Mouse (Mus musculus) stomach, adult 2 months (tissue): ENCODE data around the gene Tesk2. TPM values are rescaled to one million over a fixed set of nuclear protein-coding genes. Genes with fewer than 3 reads are reported as not detected.

Experiments
- polyA plus RNA-seq: library from polyadenylated mRNA; depleted of rRNA; stranded (reverse); fragments of >200 nt; gene quantifications from 2 replicates; pipeline ENCODE4 v1.2.3, GENCODE M21; 2012; rRNA removed

The Tesk2 gene
- polyA plus RNA-seq, result 0.76 and 0.88 TPM in 2 replicates

GRCm38 (mm10) chr4:116720343-116721097 lies at the start of gene Tesk2:
TSS of gene Tesk2 (plus strand) at chr4:116720948.

DNA sequence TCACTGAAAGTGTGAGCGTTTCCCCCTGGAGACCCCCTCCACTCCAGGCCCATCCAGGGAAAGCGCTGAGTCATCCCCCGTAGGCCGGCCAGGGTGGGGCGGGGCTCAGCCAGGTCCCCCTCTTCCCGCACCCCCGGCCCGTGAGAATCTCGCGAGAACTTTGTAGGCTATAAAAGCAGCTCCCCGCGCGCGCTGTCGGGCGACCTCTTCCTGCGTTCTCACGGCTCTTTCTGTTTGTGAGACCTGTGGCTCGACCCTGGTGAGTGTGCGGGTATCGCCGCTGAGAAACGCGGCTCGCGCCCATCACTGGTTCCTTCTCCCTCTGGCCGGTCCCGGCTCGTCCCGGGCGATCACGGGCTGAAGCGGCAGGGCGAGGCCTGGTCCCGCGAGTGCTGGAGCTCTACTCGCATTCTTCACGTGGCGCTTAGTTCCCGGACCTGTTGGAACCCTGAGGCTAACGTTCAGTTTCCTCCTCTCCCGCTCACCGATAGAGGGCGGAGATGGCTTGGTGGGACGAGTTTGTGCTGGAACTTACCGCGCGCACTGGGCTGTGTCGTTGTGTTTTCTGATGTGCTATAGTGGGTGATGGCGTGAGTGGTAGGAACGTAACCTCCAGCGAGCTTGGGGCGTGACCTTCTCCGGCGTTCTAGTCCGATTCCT lies 35.2 kb upstream of the Tesk2 start, which contains the start of gene Prdx1:
TSS of gene Prdx1 (plus strand) at position 143 of the 660 bp plus-strand sequence.

DNA sequence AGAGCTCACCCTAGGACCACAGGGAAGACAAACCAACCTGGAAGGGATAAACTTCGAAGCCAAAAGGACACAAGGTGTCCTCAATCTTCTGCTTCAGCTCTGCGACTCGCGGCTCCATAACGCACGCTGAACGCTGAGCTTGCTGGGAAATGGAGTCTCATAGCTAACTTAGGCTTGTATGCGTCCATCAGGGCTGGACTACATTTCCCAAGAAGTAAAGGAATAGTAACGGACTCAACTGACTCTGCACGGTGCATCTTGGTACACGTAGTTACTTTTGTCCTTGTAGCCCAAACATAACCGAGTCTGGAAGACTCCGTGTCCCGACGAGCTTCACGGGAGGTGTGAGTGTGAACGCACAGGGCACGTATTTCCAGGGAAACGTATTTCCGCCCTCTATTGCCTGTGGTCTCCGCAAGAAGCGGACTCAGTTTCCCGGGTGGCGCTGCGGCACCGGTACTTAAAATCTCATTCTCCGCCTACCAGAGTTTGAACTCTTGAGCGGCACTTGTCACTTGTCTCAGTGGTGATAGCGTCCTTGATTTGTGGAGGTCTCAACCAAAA lies 12.5 kb upstream of the Tesk2 start, which contains the start of the genes Mmachc and Ccdc163:
TSS of gene Mmachc (minus strand) at position 206 of the 564 bp plus-strand sequence.
TSS of gene Ccdc163 (plus strand) at position 309 of the 564 bp plus-strand sequence.

DNA sequence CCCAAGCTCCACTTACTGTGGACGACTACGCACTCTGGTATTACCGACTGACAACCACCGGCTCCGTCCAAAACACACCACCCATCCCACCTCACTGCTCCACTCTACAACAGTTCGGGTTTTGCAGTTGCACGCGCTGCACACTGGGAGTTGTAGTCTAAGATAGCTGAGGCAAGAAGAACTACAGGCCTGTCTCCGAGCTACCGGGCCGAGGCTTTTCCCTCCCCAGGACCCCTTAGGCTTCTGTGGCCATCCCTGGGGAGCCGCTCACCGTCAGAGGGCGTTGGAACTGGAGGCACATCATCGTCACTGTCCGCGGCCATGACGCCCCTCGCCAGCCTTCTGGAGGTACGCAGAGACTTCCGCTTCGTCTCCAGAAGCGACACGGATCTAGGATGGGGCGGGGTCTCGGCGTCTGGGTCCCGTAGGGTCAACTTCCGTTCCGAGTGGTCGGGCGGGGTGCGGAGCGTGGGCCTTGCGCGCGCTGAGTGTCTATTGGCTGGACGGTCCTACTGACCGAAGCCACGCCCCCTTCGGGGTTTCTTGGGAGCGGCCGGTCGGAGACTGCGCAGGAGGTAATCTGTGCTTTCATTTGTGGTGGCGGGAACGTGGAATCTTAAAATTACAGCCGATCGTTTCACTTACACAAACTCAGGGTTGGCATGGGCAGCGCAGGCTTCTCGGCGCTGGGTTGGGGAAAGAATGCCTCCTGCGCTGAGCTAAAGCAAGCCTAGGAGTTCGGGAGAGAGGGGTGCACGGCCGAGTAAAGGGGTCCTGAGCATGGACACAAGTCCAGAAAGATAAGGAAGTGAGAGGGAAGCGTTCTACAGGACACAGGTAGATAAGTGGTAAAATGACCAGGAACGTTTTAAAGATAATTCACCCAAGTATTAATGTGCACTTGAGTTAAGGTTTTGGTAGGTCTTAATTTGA lies 86.7 kb downstream of the Tesk2 start, which contains the start of the genes Toe1 and Mutyh:
TSS of gene Toe1 (minus strand) at position 444 of the 933 bp plus-strand sequence.
TSS of gene Mutyh (plus strand) at position 527 of the 933 bp plus-strand sequence.

GRCm38 (mm10) chr4:116821694-116822016 lies 100.9 kb downstream of the Tesk2 start, which contains the start of gene Hpdl:
TSS of gene Hpdl (minus strand) at chr4:116821707.

Other genes starting within 250 kb of the Tesk2 start
- gene Ipp, start 213.4 kb upstream of the Tesk2 start, polyA plus RNA-seq, result 0.18 and 0.27 TPM in 2 replicates
- gene Tmem69, start 165.0 kb upstream of the Tesk2 start, polyA plus RNA-seq, result 1.1 and 1.5 TPM in 2 replicates
- gene Gpbp1l1, start 163.3 kb upstream of the Tesk2 start, polyA plus RNA-seq, result 8.5 and 10.0 TPM in 2 replicates
- gene Ccdc17, start 124.3 kb upstream of the Tesk2 start, polyA plus RNA-seq, result 3.2 and 3.3 TPM in 2 replicates
- 0.74 and 1.0 TPM in 2 replicates for gene Nasp, start 93.0 kb upstream of the Tesk2 start, polyA plus RNA-seq
- 272 and 380 TPM in 2 replicates for gene Akr1a1, start 69.3 kb upstream of the Tesk2 start, polyA plus RNA-seq
- 15.3 and 19.3 TPM in 2 replicates for gene Prdx1, start 35.4 kb upstream of the Tesk2 start, polyA plus RNA-seq
- gene Mmachc, start 12.5 kb upstream of the Tesk2 start, polyA plus RNA-seq, result 3.1 and 4.9 TPM in 2 replicates
- gene Ccdc163, start 12.4 kb upstream of the Tesk2 start, polyA plus RNA-seq, result 8.5 and 12.1 TPM in 2 replicates
- 5.2 and 5.8 TPM in 2 replicates for gene Toe1, start 86.7 kb downstream of the Tesk2 start, polyA plus RNA-seq
- 1.5 and 2.4 TPM in 2 replicates for gene Mutyh, start 86.8 kb downstream of the Tesk2 start, polyA plus RNA-seq
- gene Hpdl, start 100.8 kb downstream of the Tesk2 start, polyA plus RNA-seq, result 2.9 and 3.9 TPM in 2 replicates
- gene Zswim5, start 156.4 kb downstream of the Tesk2 start, polyA plus RNA-seq, result 0.06 and 0.26 TPM in 2 replicates